Mouse (Mus musculus) hindbrain, embryonic 14.5 days (tissue): ENCODE data around the gene Pkd1l3. TPM values are rescaled to one million over a fixed set of nuclear protein-coding genes. Genes with fewer than 3 reads are reported as not detected.
A peak's percentile ranks its signal among the peaks of the same experiment; 100 is the strongest.

ENCODE experiments used
- ATAC-seq: fragments of 200-750 bp; cut with Nextera tagmentation; 2 replicates; pipeline ENCODE4 v1.8.0; 2017; ENCODE audit warnings: moderate number of reproducible peaks, mild to moderate bottlenecking, moderate TSS enrichment, moderate library complexity; ENCODE audit not compliant: low FRiP score
- DNase-seq: peaks from one replicate; pipeline ENCODE4 v3.0.0-alpha.2; 2015; ENCODE audit warnings: low spot score
- H3K27ac ChIP-seq: fragments of 300-500 bp; sonication (generic); 2 replicates; pipeline ENCODE4 v1.5.1; 2014; ENCODE audit warnings: mild to moderate bottlenecking, moderate library complexity
- H3K27me3 ChIP-seq: fragments of 300-500 bp; sonication (generic); 2 replicates; pipeline ENCODE4 v1.6.1; 2014; ENCODE audit warnings: mild to moderate bottlenecking, low read length, mixed read lengths; ENCODE audit not compliant: control insufficient read depth, insufficient read depth
- H3K36me3 ChIP-seq: fragments of 300-500 bp; sonication (generic); replicated peaks from 2 replicates; pipeline ENCODE4 v1.6.1; 2014; ENCODE audit not compliant: control insufficient read depth, insufficient read depth
- H3K4me1 ChIP-seq: fragments of 300-500 bp; sonication (generic); replicated peaks from 2 replicates; pipeline ENCODE4 v1.6.1; 2014; ENCODE audit warnings: antibody characterized with exemption, low read length, mixed read lengths; ENCODE audit not compliant: control insufficient read depth, insufficient read depth
- H3K4me2 ChIP-seq: fragments of 300-500 bp; sonication (generic); replicated peaks from 2 replicates; pipeline ENCODE4 v1.6.1; 2014; ENCODE audit warnings: mild to moderate bottlenecking, moderate library complexity
- H3K4me3 ChIP-seq: fragments of 300-500 bp; sonication (generic); replicated peaks from 2 replicates; pipeline ENCODE4 v1.5.1; 2014; ENCODE audit warnings: mild to moderate bottlenecking, low read length
- H3K9ac ChIP-seq: fragments of 300-500 bp; sonication (generic); 2 replicates; pipeline ENCODE4 v1.6.1; 2014
- H3K9me3 ChIP-seq: fragments of 300-500 bp; sonication (generic); 2 replicates; pipeline ENCODE4 v1.6.1; 2016; ENCODE audit warnings: low read length; ENCODE audit not compliant: control insufficient read depth
- WGBS: fragments of 180-500 bp; shearing (Covaris S2); extraction: QIAGEN DNeasy Blood & Tissue Kit; methylation state at CpG from one replicate; pipeline ENCODE4 v1.1.7; 2014; 5-methylcytosine and 5-hydroxymethylcytosine counted together
- polyA plus RNA-seq: library from polyadenylated mRNA; unstranded; fragments of >200 nt; fragmentation: Nextera tagmentation; extraction: Ambion mirVana; gene quantifications from 2 replicates; pipeline ENCODE4 v1.2.1, GENCODE M21; 2014

The Pkd1l3 gene
- polyA plus RNA-seq, 1 experiment from 2014 or later: 0.13 TPM

DNA sequence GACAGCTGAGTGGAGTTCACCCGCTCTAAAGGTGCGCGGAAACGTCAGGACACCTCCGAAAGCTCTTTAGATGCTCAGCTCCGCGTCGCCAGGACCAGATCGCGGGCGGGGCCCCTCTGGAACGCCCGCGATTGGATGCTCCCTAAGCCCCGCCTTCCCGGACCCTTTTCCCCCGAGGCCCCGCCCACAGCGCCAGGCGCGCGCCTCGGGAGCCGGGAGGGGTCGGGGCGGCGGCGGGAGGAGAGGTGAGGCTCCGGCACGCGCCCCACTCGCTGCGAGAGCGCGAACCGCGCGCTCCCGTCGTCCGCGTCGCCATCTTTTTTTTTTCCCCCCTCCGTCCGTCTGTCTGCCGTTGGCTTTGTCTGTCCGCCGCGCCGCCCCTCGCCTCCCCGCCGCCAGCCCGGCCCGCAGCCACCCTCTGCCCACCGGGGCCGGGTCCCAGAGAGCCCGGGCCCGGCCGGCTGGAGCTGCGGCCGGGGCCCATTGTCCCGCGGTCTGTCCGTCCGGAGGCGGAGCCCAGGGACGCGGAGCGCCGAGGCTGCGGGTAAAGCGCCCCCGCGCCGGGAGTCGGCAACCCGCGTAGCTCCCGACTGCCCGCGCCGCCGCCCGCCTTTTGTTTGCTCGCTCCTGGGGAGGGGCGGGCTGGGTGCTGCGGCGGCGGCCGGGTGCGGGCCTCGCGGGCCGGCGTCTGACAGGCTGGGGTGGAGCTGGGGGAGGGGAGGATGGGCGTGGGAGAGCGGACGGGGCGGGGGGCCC is 91.2 kb downstream of the Pkd1l3 start, which contains the start of gene Zfp821:
Gene Zfp821 (plus strand): TSS at position 227 of the 756 bp plus-strand sequence.
- H3K27ac ChIP-seq: peak within 1 kb of the TSS; percentile 99
- DNase-seq: peak; percentile 97
- peak within 1 kb of the TSS; percentile 76 for H3K4me2 ChIP-seq
- ATAC-seq: peak; percentile 89
- WGBS: under 1% methylated on average over 77 of the region's 100 CpGs
- peaks cover 31% of the 10 kb centered on the region for H3K36me3 ChIP-seq
- H3K4me3 ChIP-seq: peak within 1 kb of the TSS; percentile 94
- no peaks in the 10 kb centered on the region for H3K9me3 ChIP-seq
- no peaks in the 10 kb centered on the region for H3K27me3 ChIP-seq
- H3K4me1 ChIP-seq: peaks cover 29% of the 10 kb centered on the region
- peak within 1 kb of the TSS; percentile 100 for H3K9ac ChIP-seq

DNA sequence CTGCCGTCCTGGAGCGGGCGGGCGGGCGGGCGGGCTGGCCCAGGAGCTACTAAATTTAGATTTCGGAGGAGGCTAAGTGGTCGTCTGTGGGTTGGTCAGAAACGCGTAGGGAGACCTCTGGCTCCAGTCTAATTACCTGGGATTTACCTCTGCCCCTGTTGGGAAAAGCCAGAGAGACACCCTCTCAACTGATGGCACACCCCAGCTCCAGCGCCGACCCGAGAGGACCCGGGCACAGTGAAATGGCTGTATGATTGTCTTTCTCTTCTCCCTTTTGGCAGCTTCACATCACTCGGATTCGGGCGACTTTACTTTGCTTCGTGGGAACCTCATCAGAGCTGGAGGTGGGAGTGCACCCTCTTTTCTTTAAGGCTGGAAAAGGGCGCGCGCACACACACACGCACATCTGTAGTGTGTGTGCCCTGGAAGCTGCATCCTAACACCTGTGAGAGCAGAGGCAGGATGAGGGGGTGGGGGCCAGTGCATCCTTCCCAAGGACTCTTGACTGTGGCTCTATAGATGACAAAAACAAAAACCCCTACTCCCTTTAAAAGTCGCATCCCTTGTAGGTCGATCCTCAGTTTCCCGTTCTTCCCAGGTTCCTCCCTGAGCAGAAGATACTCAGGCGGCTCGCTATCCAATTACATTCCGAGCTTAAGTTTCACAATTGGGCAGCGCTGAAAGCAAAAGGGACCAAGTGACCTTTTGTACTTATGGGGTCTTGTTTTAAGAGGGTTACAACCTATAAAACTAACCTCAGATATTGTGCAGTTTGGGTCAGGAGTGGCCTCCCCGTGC is 92.0 kb downstream of the Pkd1l3 start:
- peak overlapping the region; percentile 76 for H3K4me2 ChIP-seq
- peak overlapping the region; percentile 99 for H3K27ac ChIP-seq
- H3K9ac ChIP-seq: peak overlapping the region; percentile 100
- peak; percentile 36 for DNase-seq
- peak; percentile 42; the same call in 1 of the 2 replicates for ATAC-seq
- H3K9me3 ChIP-seq: no peaks in the 10 kb centered on the region
- H3K36me3 ChIP-seq: peaks cover 39% of the 10 kb centered on the region
- under 1% methylated on average over 26 of the region's 30 CpGs for WGBS
- H3K4me3 ChIP-seq: peak overlapping the region; percentile 94
- H3K4me1 ChIP-seq: peaks cover 29% of the 10 kb centered on the region
- H3K27me3 ChIP-seq: no peaks in the 10 kb centered on the region

DNA sequence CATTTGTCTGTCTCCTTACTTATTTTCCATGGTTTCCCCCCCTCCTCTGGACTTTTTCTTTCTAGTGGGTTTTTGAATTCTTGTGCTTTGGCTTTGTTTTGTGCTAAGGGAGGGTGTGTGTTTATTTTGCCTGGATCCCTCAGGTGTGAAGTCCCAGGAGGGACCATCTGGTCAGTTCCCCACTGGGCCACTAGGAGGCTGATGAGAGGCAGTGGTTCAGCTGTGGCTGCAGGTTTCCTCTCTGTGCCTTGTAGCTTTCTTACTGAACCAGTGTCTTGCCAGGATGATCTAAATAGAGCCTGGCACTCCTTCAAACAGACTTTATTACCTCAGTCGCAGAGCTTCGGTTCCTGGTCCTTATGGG is 92.5 kb downstream of the Pkd1l3 start:
- Histone ChIP-seq H3K4me3 (peak overlapping the region; percentile 94), H3K4me1 (peaks cover 29% of the 10 kb centered on the region), H3K27ac (no peak overlapping the region), H3K9me3 (no peaks in the 10 kb centered on the region), H3K36me3 (peaks cover 45% of the 10 kb centered on the region), H3K4me2 (peak overlapping the region; percentile 76), H3K9ac (peak overlapping the region; percentile 100), H3K27me3 (no peaks in the 10 kb centered on the region)
- DNase-seq (peak; percentile 73), ATAC-seq (no peak)
- WGBS: 19% methylated on average over 2 of the region's 2 CpGs

DNA sequence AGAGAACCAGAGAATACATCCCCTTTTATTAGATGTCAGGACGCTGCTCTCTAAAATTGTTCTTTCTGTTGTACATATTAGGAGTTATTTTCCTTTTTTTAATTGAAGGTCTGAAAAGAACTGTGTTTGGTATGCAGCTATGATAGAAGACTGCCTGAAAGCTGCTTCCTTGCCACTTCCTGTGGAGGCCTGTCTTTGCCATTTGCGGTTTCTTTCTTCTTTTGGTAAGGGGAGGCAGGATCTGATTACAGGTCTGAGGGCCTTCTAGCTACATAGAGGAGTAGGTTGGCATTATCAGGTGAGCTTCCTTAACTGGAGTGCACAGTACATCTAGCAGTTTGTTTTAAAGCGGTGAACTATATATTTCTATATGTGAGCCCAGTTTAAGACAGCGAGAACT is 93.6 kb downstream of the Pkd1l3 start:
- 0 out of 2 replicates have a peak overlapping the region, but pooled peaks have one; percentile 94 for H3K4me3 ChIP-seq
- ATAC-seq (no peak), DNase-seq (no peak)
- peaks cover 55% of the 10 kb centered on the region for H3K36me3 ChIP-seq
- H3K27me3 ChIP-seq: no peaks in the 10 kb centered on the region
- peak overlapping the region; percentile 76 for H3K4me2 ChIP-seq
- 0 out of 2 replicates have a peak overlapping the region, but pooled peaks have one; percentile 8 for H3K9ac ChIP-seq
- H3K27ac ChIP-seq: no peak overlapping the region
- 97% methylated on average over 4 of the region's 4 CpGs for WGBS
- peaks cover 29% of the 10 kb centered on the region for H3K4me1 ChIP-seq
- no peaks in the 10 kb centered on the region for H3K9me3 ChIP-seq

DNA sequence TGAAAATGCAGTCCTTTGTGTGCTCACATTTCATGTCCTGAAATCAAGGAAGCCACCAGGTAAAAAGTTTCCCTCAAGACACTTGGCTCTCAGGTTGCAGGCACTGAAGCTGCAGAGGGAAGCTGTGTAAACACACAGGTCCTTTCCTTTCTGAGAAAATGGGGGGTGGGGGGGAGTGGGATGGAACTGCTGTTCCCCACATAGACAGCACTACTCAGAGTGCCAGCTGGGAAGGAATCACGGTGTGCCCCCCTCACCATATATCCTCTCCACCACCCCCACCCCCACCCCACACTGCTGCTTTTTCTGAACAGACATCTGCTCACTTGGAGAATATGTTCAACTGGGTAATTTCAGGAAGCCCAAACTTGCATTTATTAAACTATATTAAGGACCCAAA is 98.2 kb downstream of the Pkd1l3 start:
- no peak for DNase-seq
- no peaks in the 10 kb centered on the region for H3K27me3 ChIP-seq
- 90% methylated on average over 1 of the region's 1 CpGs for WGBS
- no peak for ATAC-seq
- H3K9ac ChIP-seq: no peak overlapping the region
- H3K9me3 ChIP-seq: no peaks in the 10 kb centered on the region
- H3K27ac ChIP-seq: no peak overlapping the region
- peaks cover 13% of the 10 kb centered on the region for H3K4me1 ChIP-seq
- peaks cover 97% of the 10 kb centered on the region for H3K36me3 ChIP-seq
- no peak overlapping the region for H3K4me3 ChIP-seq
- H3K4me2 ChIP-seq: no peak overlapping the region

DNA sequence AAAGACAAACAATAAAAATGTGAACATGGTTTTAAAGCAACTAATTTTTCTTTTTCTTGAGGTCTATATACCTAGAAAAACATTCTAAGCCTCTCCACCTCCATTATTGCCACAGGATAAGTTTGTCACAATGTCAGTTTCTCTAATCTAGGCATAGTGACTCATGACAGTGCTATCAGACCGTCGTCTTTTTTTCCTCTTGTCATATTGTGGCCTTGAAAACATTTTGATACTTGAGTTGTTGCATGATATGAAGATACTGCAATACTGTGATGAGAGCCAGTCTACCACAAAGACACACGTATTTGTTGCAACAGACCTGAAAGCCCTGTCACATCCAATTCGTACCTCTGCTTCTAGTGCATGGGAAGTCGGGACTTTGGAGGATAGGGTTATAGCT is 100.6 kb downstream of the Pkd1l3 start:
- H3K27me3 ChIP-seq: no peaks in the 10 kb centered on the region
- WGBS: 94% methylated on average over 5 of the region's 5 CpGs
- no peak for DNase-seq
- H3K9ac ChIP-seq: no peak overlapping the region
- no peak overlapping the region for H3K27ac ChIP-seq
- H3K4me1 ChIP-seq: no peaks in the 10 kb centered on the region
- no peak overlapping the region for H3K4me3 ChIP-seq
- H3K36me3 ChIP-seq: peaks cover 97% of the 10 kb centered on the region
- no peak for ATAC-seq
- no peaks in the 10 kb centered on the region for H3K9me3 ChIP-seq
- H3K4me2 ChIP-seq: no peak overlapping the region

Other genes with a start within 250 kb of the Pkd1l3 start
- gene Pmfbp1, start 120.5 kb upstream of the Pkd1l3 start, polyA plus RNA-seq: 3.2 TPM in 2 replicates
- gene Dhx38, start 48.7 kb upstream of the Pkd1l3 start, polyA plus RNA-seq: 12.7 and 14.7 TPM in 2 replicates
- gene Txnl4b, start 48.6 kb upstream of the Pkd1l3 start, polyA plus RNA-seq: 28.2 and 31.2 TPM in 2 replicates
- gene Hp, start 35.3 kb upstream of the Pkd1l3 start, polyA plus RNA-seq: 0.40 and 0.43 TPM in 2 replicates
- gene Dhodh, start 5.8 kb upstream of the Pkd1l3 start, polyA plus RNA-seq: 29.5 and 31.4 TPM in 2 replicates
- gene Ist1, start 78.7 kb downstream of the Pkd1l3 start, polyA plus RNA-seq: 154 and 164 TPM in 2 replicates
- gene Zfp821, start 91.0 kb downstream of the Pkd1l3 start, polyA plus RNA-seq: 71.4 and 75.8 TPM in 2 replicates
- gene Atxn1l, start 123.2 kb downstream of the Pkd1l3 start, polyA plus RNA-seq: 4.6 TPM in 2 replicates
- 39.1 and 46.5 TPM in 2 replicates for gene Ap1g1, start 164.0 kb downstream of the Pkd1l3 start, polyA plus RNA-seq